Mouse (Mus musculus): Measurements from ENCODE around the gene Olfr1162.
"Not testable (repeated sequence)": the region's sequence is repeated elsewhere in the genome, so short reads cannot be mapped to it uniquely, and the experiment has no call there.

Olfr1162 gene

GRCm38 (mm10) chr2:88051029-88051428 lies at the start of gene Olfr1162:
Olfr1162 (minus strand) TSS chr2:88051129.
- in situ Hi-C loops (cut with MboI, MseI), result no loop called here

GRCm38 (mm10) chr2:88093866-88094265 lies 42.9 kb upstream of the Olfr1162 start, which contains the start of gene Olfr1164:
Olfr1164 (minus strand) TSS chr2:88093966.
- in situ Hi-C loops (cut with MboI, MseI), result no loop called here

GRCm38 (mm10) chr2:88071730-88072129 lies 20.8 kb upstream of the Olfr1162 start, which contains the start of gene Olfr1163:
Olfr1163 (minus strand) TSS chr2:88071830.
- in situ Hi-C loops (cut with MboI, MseI), result no loop called here

- in situ Hi-C loops (cut with MboI, MseI), result no loop called here
Measured at GRCm38 (mm10) chr2:88063587-88063986, 12.7 kb upstream of the Olfr1162 start.

GRCm38 (mm10) chr2:88037599-88037998 lies 13.3 kb downstream of the Olfr1162 start, which contains the start of gene Olfr73:
Olfr73 (minus strand) TSS chr2:88037699.
- in situ Hi-C loops (cut with MboI, MseI), result no loop called here

GRCm38 (mm10) chr2:88022474-88022873 lies 28.5 kb downstream of the Olfr1162 start, which contains the start of gene Olfr1161:
Olfr1161 (plus strand) TSS chr2:88022774.
- in situ Hi-C loops (cut with MboI, MseI), result not testable (repeated sequence)

- in situ Hi-C loops (cut with MboI, MseI), result no loop called here
Measured at GRCm38 (mm10) chr2:88007515-88008318, 43.2 kb downstream of the Olfr1162 start, which contains the start of gene Olfr1160. Olfr1160 (minus strand) TSS chr2:88008268.

Measured in regulatory T cell (primary cell).